Mouse (Mus musculus) megakaryocyte progenitor cell, adult 5-6 weeks (primary cell): Measurements from ENCODE around the gene Rtl10. TPM values are rescaled to one million over a fixed set of nuclear protein-coding genes. Genes with fewer than 3 reads are reported as not detected.

Experiments used
- ATAC-seq: replicated peaks from 2 replicates; pipeline ENCODE4 v1.8.0; 2016; ENCODE audit warnings: mild to moderate bottlenecking, moderate TSS enrichment, inconsistent platforms; ENCODE audit not compliant: poor library complexity
- total RNA-seq, 2 experiments: library from RNA; stranded (forward) in 1 of 2; stranded (reverse) in 1 of 2; fragments of 157-497, 149-512 nt in 1 of 2; fragments of 200-1000 nt in 1 of 2; gene quantifications; 2 replicates each; pipeline versions ENCODE4 v1.2.3 to v1.2.4; 2015 to 2017

The Rtl10 gene
- total RNA-seq (2015) (5.8 and 8.1 TPM in 2 replicates), total RNA-seq (2017) (2.6 and 4.1 TPM in 2 replicates)

DNA sequence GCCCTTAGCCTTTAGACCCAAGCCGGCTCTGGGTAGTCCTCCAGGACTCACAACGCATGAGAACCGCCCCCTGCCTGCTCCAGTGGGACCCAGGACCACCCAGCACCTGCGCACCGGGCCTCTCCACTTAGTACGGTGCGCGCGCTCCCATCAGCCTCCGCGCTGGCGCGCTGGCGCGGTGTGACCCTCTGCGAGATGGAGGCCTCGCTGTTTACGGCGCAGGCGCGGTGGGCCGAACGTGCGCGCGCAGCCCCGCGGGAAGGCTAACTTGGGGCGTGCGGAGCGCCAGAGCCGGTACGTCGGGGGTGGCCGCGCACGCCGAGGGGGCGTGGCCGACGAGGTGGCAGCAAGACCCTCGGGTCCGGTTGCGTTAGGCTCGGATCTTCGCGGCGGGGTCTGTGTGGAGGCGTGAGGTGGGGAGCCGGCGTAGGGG, at the start of gene Rtl10, which contains the start of gene Gnb1l:
TSS of gene Rtl10 (plus strand) at position 344 of the 433 bp plus-strand sequence.
TSS of gene Gnb1l (plus strand) at position 156 of the 433 bp plus-strand sequence.
- peak; percentile 87 for ATAC-seq

DNA sequence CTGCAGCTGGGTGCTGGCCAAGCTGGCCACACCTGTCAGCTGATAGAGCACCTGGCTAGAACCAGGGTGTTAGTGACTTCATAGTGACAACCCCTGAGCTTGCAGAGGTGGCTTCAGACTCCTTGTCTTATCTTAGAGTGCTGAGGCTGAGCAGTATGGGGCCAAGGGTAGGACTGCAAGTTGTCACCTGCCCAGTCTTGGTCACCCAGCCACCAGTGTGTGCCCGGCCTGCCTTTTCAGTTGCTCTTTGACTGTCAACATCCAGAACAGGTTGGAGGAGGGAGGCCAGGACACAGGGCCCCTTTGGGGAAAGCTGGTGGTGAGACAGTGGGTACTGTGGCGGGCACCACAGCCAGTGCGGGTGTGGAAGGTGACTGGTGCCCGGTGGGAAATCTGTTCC, 49.7 kb upstream of the Rtl10 start:
- no peak for ATAC-seq

DNA sequence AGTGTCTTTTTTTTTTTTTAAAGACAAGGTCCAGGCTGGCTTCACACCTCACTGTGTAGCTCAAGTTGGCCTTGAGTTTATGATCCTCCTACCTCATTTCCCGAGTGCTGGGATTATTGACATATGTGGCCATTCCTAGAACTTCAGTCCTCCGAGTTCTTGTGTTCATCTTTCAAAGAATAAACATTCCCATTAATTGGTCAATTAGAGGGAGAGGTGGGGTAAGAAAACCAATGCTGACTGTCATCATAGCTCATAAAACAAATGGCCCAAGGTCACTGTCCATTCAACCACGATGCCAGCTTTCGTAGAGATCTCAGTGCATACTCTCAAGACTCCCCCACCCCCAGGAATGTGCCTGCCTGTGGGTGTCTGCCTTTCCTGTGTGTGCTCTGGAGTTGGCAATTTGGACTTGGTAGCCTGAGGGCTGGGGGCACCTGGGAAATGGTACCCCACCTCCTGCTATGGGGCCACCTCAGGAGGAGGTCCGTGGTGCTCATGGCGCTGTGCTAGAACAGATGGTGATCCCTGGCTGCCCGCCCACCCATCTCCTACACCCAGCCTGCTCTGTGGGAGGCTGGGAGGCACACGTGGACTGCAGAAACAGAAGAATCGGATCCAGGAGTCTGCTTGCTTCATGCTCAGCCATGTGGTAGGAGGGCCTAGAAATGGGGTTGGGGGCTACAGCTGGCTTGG, 47.1 kb upstream of the Rtl10 start:
- ATAC-seq: no peak

DNA sequence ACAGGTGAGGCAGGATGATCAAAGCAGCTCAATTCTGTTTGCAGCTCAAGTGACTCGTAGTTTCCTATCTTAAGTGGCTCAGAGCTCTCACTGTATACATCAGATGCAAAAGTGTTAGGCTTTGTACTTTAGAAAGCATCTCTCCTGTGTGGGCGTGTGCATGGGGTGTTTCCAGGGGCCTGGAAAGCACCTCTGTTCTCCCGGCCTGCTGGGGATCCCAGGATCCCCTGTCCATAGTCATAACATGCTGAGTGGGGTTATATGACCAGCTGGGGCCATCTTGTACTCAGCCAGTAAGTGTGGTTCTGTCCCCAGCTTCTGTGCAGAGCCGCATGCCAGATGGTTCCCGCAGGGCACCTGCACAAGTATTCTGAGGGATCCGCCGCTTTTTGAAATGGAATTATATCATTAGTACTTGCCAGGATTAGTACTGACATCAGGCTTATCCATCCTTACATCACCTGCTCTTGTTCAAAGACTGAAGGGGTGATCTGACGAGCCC, 46.3 kb upstream of the Rtl10 start:
- no peak for ATAC-seq

DNA sequence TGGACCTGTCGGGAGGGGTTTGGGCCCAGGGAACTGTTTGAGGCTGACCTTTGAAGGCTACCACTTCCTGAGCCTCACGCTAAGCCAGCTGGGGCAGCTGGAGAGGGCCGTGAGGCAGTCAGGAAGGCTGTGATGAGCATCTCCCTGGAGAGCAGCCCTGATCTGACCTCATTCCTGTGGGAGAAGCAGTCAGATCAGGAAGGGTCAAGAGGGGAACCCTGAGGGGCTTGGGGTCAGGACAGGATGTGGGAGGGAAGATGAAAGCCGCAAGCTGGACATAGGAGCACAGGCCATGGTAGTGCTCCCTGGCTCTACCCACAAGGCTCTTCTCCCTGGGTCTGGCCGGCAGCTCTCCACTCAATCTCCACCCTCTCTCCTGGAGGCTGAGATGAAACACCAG, 44.9 kb upstream of the Rtl10 start:
- no peak for ATAC-seq

DNA sequence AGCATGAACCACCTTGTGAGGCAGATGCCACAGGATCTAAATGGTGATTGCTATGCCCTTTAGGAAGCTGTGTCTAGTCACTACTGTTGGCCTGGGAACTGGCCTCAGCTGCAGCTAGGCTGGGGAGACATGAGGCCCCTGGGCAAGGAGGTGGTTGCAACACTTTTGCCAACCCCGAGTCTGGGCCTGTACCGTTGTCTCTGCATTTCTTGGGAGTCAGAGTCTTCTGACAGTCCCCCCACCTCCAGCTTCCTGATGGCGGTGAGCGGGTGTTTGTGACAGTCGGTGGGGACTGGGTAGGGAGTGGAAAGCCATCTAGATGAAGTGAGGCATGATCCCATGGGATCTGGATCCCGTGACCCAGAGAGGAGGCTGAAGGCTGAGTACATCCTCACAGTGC, 43.3 kb upstream of the Rtl10 start:
- no peak for ATAC-seq

DNA sequence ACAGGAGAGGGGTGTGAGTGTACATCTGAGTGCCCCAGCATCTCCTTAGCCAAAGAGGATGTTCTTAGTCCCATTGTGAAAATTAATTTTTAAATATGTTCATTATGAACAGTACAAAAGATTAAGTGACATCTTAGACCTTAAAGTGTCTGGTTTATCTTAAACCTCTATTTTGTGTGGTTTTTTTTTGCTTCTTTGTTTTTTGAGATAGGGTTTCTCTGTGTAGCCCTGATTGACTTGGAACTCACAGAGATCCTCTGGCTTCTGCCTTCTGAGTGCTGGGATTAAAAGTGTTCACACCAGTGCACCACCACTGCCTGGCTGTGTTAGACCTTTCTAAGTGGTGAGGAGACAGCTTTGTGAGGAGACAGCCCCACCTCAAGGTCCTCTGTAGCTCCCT, 40.0 kb upstream of the Rtl10 start:
- ATAC-seq: no peak

DNA sequence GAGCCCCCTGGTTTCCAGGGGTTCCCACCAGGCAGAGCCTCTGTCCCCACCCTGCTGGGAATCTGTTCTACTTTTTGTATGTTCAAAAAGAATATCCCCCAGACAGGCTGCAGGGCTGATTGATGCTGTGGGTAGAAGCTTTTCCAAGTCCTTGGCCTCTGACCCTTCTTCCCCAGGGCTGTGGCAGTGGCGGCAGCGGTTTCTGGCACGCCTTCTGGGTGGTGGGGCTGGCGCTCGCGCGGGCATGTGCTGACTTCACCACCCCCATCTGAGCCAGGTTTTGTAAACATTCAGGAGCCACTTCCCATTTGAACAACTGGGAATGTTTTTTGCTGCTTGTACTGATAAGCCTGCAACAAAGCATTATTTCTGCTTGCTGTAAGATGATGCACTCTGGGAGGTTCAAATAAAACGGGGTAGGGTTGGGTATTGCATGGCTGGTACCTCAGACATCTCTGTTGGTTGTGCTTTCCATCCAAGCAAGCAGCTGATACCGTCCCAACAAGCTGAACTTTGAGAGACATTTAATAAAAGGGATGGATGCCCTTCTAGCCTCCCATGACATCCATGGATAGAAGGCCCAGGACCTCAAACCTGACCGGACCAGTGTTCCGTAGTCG, 39.3 kb upstream of the Rtl10 start:
- ATAC-seq: peak; percentile 18

DNA sequence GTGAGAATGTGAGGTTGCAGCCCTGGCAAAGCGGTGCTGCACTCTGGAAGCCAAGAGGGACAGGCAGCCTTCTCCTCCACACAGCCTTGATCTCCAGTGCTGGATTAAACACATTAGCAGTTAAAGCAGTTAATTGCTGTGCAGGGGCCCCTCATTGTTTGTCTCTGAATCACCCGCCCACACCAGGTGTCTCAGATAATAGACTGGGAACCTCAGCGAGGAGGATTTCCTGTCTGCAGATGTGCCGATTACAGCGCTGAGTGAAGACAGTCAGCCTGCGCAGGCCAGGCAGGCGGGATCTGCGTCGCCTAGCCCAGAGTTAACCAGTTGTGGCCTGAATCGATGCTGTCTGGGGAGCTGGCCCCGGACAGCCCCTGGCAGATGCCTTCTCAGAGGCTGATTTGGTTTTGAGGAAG, 38.7 kb upstream of the Rtl10 start:
- peak; percentile 85 for ATAC-seq

DNA sequence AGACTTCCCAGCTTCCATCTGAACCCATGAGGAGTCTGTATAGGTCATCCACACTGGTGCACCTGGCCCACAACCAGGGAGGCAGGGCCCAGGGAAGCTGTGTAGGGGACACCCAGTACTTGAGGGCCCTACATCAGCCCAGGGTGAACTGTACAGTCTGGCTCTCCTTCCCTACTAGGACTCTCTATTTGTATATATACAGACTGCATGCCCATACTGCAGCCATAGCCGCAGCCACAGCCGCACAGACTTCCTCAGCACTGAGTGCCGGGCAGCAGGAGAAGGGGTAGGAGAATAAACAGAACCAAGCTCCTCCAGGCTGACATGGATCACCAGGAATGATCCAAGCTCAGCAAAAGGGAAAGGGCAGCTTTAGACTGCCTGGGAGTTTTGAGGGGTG, 37.9 kb upstream of the Rtl10 start:
- no peak for ATAC-seq

DNA sequence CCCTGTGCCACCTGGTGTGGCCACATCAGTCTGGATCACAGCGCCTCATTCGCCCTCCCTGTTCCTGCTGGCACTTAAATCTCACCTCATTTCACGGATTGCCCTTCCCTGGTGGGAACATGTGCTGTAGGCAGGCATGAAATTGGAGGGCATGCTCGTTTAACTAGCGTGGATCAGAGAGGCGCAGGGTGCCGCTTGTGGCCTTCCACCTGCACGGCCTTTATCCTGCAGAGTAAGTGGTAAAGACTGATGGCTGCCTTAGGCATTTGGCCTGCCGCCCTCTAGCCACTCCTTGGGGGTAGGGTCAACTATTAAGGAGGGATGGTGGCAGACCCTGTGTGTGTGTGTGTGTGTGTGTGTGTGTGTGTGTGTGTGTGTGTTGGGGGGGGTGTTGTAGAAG, 36.7 kb upstream of the Rtl10 start:
- no peak for ATAC-seq

DNA sequence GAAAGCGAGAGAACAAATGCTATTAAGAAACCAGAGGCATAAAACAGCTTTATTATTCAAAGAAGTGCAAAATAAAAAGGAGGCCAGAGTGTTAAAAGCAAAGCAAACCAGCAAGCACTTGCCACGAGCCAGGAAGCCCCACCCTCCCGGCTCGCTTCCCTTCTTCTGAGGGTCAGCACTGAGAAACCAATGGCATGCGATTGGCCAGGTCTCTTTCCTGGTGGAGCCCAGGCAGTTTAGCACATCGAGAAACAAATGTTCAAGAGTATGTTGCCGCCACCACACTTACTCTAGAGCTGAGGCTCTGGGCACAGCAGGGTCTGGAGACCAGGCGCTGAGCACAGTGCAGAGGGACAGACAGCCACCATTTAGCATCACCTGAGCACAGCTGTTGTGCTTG, 36.1 kb upstream of the Rtl10 start:
- ATAC-seq: no peak

DNA sequence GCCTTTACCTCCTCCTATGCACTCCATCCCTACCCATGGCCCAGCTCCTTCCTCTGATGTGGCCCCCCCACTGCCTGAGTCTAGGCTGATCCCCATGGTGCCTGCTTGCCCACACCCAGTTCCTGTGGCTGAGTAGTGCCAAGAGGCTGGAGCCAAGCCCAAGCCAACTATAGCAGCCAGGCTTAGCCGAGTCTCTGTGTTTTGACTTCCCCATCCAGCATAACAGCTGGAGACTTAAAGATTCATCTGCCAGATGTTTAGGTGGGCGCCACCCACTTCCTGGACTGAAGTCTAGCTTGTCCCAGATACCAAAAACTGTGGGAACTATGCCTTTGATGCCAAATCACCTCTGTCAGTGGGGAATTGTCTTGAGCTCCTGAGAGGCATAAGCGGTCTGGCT, 34.4 kb upstream of the Rtl10 start:
- no peak for ATAC-seq

DNA sequence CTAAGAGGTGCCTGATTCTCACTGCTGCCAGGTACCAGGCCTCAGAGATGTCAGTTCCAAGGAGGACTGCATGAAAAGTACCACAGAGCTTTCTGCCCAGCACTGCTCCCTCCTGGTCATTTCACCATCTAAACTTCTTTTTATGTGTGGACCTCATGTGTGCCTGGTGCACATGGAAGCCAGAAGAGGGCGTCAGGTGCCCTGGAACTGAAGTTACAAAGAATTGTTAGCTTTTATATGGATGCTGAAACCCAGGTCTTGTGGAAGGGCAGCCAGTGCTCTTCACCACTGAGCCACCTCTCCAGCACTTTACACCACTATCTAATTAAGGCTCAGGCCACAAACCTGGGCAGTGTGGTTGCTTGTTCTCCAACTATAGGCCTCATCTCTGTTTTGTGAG, 27.9 kb upstream of the Rtl10 start:
- peak; percentile 46 for ATAC-seq

DNA sequence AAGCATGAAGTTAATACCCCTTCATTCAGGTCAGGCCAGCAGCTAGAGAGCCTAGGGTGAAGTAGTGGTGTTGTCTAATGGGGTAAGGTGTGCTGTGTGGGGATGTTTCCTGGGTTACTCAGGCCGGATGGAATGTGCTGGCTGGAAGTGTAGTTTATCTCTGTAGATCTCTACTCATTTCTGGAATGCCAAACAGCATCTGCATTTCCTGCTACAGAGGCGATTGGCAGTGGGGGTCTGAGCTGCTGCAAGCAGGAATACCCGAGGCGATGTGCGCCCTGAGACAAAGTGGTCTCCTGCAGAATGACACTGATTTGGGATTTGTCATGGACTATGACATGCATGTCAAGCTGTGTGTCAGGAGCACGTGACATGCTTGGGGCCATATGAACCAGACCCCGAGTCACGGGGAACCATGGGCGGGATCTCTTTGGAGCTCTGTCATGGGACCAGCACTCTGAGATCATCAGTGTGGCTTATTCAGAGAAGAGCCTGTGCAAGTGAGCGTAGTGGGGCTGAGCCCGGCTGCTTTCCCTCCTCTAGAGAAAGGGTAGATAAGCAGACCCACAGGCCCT, 27.2 kb upstream of the Rtl10 start:
- no peak for ATAC-seq

DNA sequence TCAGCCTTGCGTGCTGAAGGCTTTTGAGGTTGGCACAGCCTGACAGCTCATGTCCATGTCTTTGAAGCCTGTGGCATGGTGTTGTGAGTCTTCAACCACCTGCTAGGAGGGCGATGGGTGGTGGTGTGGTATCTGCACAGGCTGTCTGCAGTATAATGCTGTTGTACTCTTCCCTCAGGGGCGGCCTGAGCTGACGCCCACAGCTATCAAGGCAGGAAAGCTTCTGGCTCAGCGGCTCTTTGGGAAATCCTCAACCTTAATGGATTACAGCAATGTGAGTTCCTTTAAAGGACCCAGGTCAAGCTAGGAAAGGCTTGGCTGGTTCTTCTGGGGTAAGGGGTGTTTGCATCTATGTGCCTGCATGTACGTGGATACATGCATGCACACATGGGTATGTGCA, 26.7 kb upstream of the Rtl10 start:
- no peak for ATAC-seq

DNA sequence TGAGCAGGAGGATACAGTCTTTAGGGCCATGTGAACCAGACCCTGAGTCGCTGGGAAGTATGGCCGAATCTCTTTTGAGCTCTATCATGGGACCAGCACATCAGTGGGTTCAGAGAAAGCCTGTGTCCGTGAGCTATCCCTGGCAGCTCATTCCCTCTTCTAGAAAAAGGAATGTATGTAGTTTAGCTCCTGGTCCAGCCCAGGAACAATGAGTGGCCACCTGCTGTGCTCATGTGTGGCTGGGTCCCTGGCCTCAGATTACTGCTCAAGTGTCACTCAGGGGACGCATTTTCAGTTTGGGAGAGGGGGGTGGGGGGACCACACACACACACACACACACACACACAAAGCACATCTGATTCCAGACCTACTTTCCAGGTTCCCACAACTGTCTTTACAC, 26.3 kb upstream of the Rtl10 start:
- ATAC-seq: no peak

DNA sequence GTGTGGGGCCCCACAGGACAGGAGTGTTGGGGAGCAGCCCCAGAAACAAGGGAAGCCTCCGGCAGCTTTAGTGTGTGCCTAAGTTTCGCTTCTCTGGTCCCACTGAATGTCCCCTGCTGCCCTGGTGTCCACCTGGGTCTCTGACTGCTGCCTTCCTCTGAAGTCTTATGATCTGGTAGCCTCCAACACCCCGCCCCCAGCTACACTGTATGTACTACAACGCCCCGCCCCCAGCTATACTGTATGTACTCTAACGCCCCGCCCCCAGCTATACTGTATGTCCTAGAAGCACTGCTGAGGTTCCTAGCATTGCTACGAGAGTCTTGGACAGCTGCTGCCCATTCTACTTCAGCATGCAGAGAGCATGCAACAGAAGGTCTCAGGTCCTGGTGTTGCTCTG, 25.7 kb upstream of the Rtl10 start:
- no peak for ATAC-seq

DNA sequence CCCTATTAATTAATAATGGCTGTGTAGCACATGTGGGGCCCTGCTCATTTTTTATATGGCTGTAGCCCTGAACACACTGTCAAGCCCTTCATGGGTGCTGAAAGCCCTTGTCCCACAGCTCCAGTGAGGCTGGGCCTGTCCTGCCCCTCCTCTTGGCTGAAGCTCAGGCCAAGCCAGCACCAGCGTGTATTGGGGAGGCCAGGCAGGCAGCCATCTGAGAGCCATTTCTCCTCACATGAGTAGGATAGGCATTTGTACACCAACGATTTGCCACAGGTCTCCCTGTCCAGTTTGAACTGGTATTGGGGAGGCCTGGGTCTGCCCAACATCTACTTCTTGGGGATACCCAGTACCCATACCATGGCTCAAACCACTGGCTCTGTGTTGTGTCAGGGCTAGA, 24.7 kb upstream of the Rtl10 start:
- no peak for ATAC-seq

DNA sequence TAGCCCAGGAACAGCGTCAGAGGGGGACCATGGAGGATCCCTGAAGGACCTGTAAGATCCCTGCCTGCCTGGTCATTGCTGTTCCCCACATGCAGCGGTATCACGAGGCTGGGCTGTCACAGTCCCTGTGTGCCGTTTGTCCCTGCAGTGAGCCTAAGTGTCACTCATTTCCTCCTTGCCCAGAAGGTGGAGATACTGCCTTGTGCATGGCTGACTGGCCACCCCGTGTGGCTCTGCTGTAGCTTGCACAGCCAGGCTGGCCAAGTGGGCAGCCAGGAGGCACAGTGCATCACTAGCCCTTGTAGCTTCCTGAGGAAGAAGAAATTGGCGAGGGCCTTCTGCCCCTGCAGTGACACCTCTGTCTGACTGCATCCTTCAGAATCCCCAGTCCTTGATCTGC, 20.7 kb upstream of the Rtl10 start:
- no peak for ATAC-seq

DNA sequence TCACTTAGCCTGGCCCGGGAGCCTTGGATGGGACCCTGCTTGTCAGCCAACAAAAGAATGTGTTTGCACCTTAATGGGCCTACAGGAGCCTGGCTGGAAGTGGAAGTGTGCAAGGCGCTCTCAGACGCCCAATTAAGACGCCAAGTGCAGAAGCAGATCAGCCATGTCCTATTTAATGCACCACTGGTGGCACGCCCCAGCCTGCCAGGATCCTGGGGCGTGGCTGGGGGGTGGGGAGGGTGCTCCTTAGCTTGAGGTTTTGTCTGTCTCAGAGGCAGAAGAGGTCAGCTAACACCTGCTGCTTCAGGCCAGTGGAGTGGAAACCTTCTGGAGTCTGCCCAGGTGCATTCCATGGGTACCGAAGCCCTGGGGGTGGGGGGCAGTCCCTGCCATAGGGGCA, 19.0 kb upstream of the Rtl10 start:
- ATAC-seq: no peak

DNA sequence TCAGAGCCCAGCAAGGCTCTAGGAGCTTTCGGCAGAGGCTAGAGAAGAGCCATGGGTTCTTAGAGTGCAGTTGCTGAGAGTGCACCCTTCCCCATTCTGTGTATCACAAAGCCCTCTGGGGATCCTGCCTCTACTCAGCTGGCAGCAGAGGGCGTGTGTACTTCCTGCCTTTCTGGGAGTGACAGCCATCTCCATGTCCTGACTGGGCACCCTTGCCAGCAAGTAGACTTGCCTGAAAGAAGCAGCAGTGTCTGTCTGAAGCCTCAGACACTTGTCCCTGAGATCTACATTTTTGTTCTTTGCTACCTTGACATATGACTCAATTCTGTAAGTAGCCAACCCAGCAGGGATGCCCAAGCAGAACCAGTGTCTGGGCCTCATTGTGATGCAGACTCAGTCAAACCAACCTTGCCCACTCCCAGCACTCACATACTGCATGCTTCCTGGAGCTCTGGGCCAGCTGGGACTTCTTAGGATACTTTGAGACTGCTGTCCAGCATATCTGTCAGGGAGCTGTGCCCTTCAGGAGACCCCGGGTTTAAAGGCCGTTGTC, 17.7 kb upstream of the Rtl10 start:
- peak; percentile 31; the same call in 1 of the 2 replicates for ATAC-seq
